Mouse (Mus musculus) spleen, postnatal 14 days (tissue): ENCODE measurements at regions not wholly inside any gene's neighbourhood (a gene's known extent, or its start where the extent isn't known, plus 50 kb on each side); places are given as distances from the start of the nearest gene placed in this dataset.
A peak's percentile ranks its signal among the peaks of the same experiment; 100 is the strongest.

Source experiments
- DNase-seq, 2 experiments: peaks; one replicate each; pipeline ENCODE4 v3.0.0; 2021 to 2022; ENCODE audit warnings: low spot score in 2 of 2

DNA sequence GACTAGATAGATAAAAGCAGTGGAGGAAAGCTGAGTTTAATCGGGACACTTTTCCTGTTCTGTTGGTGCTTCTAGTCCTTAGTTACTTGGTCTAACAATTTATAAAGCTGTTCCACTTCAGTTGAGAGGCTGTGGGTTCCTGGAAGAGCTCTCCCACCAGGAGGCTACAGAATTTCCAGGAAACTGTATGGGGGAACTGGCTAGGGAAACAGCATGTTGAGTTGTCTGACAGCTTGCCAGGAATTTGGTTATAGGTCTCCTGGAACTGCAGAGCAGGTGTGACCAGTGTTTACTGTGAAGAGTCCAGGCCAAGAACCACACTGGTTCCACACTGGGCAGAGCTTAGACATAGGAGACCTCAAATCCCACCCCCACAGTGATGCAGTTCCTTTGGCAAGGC is 65.0 kb upstream of the Pik3cg start:
- no peak for DNase-seq

DNA sequence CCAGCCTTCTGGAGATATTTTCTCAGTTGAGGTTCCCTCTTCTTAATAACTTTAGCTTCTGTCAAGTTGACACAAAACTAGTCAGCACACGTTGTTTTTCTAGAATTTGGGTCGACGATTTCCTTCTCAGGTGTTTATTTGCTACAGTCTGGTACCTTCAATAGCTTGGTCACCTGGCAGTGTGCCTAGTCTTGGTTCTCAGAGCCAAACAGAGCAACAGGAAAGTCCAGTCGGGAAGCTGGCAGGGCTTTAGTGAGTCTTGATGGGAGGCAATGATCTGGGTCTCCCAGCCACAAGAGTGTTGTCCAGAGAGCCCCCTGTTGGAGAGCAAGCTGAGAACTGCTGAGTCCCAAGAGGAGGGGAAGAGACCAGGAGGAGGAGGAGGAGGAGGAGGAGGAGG is 71.4 kb upstream of the Pik3cg start:
- DNase-seq = no peak

DNA sequence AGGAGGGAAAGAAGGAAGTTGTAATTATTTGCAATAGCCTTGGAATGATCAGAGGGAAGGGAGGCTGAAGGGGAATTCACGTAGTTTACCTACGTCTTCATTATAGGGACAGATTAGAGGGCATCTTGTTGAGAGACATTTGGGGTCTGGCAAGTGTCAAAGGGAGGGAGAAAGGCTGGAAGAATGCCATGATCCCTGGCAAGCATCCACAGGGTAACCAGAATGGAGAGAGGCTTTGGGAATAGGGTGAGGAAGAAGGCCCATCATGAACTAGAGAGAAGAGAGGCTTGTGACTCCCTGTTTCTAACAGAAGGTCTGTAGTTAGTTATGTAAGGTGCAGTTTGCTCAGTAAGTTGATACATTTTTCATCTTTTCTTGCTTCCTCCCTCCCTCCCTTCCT is 71.8 kb upstream of the Pik3cg start:
- DNase-seq = no peak

DNA sequence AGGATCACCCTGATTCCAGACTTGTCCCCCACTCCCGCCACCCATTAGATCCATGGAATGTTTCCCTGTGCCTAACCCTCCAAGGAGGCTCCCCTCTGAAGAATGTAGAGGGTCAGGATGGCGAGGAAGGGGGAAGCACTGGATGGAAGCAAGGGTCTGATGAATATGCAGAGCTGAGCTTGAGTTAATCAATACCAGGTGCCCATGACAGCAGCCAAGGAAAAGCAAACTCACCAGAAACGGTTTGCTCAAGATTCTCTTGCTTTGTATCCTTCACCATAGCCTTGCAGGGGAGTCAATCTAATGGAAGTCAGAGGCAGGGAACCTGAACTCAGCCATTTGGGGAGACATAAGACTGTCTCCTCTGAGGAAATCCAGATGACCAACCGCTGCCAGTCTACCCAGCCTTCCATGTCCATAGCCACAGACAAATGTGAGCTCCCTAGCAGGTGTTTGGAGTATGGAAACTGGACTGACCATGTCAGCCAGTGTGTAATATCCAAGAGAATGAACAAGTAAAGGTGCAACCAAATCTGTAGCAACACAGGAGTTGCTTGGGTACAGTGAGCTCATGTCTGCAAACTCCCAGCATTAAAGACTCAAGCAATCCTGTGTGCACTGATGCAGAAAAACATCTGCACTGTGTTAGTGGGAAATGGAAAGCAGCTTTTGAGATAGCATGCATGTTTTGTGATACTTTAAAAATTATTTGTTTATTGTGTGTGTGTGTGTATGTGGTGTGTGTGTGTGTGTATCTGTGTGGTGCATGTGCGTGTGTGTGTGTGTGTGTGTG is 74.1 kb upstream of the Pik3cg start:
- no peak for DNase-seq

DNA sequence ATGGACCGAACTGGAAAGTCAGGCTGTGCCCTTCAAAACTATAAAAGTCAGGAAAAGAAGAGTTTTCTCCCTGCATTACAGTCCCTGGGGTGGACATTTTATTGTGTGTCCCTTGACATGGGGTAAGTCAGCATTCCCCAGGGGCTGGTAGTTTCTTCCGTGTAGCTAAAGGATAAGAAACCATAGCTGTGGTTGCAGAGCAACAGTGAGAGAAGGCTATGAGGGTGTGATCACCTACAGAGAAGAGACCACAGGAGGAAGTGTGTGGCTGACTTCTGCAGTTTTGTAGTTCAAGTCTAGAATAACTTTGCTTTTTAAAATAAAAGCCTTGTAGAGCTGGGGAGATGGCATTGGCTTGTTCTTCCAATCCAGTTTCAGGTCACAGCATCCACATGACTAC is 76.6 kb upstream of the Pik3cg start:
- no peak for DNase-seq

DNA sequence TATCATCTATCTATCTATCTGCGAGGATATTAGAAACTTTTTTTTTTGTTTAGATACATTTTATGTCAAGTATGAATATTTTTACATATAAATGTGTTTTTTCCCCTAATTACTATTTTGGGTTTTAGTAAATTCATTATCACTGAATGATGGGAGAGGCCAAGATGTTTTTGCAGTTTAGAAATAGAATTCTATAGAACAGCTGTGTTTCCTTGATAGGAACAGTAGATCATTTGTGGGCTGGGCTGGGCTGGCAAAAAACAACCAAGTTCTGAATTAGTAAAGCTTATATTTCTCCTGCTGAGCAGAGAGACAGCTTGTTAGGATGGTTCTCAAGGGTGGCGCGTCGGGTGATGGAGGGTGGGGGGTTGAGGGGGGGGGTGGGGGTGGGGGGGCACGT is 78.2 kb upstream of the Pik3cg start:
- DNase-seq = no peak

DNA sequence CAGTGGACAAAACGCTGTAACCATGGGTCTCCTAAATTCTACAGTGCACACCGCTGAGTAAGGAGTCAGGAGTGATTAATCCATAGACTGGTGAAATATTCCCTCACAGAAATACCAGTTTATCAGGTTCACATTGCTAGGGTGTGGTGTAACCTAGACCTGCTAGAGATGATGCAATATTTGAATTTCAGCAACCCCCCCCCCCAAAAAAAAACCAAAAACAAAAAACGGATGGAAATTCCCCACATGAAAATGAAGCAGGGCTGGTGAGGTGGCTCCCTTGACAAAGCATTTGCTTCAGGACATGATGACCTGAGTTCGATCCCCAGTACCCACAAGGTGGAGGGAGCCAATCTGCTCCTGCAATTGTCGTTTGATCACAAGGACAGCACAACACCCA is 82.7 kb upstream of the Pik3cg start:
- DNase-seq = no peak

DNA sequence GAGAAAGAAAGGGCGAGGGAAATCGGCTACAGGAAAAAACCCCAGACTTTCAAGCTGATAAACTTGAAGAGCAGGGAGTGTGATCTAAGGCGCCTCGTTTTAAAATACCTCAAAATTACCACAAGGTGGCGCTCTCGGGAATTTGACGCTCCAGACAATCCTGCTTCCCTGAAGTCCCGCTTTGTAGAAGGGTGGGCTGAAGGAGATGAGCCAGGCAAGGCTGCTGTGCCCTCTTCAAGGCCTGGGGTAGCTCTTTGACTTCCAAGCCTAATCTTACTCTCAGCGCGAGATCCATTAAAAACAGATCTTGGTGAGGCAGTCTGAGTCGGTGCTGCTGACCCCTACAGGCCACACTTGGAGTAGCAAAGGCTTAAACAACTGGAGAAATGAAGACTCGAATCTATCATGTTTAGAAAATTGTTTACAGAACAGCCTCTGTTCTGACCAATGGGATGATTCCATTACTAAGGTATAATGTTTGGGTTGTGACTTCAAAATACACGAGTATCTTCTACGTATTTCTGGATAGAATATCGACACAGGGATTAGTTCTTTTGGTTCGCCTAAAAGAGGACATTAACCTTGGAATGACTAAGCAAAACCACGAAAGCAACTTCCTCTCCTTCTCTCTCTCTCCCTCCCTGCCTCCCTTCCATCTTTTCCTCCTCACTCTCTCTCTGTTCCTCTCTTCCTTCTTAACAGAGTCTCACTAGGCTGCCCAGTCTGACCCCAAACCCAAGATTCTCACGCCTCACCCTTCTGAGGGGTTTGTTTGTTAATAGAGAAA is 83.7 kb upstream of the Pik3cg start:
- peak; percentile 65 to 73 for DNase-seq

DNA sequence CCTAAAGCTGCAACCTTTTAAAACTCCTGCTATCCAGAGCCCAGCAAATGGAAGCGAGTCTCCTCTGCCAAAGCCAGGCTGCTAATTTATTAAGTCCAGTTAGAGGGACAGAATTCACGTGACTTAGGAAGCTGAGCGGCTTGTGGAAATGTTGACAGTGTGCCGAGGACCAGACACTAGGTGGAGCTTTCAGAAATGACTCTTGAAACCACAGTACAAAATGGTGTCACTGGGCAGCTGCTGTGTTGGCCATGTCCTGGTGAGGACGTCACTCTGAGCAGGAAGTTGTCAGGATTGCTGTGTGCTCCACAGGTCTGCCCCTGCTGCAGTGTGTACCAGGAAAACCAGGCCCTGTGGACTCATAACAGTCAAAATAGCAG is 84.3 kb upstream of the Pik3cg start:
- DNase-seq = peak in 1 of 2 experiments; percentile 33

DNA sequence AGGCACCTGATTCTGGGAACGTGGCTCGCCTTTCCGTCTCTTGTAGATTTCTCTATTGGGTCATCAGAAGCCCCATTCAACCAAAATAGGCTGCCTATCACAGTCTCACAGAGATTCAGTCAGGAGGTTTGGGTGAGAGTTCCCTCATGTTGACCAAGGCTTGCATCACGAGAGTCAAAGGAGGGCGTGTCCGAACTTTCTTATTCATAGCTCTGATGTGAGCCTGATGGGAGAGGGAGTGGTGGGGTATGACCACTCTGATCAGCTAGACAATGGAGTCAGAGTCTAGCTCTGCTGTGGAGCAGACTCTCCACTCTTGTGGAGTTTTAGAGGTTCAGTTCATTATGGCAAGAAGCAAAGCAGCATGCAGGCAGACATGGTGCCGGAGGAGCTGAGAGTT is 81.1 kb upstream of the Ccdc71l start:
- DNase-seq = no peak

DNA sequence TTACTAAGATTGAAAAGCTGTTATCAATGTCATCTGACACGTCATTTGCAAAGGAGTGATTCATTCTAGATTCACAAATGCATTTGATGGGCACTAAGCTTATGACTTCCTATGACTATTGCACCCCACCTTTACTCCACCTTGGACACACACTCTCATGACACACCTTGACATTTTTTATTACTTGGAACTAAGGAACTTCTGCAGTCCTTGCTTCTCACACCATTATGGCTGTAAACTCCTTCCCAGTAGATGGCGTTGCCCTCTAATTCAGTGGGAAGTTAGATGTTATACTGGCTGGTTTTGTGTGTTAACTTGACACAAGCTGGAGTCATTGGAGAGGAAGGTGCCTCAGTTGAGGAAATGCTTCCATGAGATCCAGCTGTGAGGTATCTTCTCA is 78.8 kb upstream of the Ccdc71l start:
- DNase-seq = no peak

DNA sequence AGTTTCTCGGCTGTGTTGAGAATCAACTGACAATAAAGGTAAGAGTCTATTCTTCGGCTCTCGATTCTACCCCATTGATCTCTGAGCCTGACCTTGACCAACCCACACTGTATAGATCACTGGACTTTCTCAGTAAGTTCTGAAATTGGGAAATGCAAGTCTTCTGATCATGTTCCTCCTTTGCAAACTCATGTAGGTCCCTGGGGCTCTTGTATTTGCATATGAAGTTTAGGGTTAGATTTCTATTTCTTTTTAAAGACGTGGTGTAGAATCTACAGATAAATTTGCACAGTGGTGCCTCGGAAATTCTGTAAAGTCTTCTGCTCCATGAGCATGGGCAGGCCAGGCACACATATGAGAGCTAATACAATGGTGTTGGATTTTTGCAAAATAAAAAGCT is 72.8 kb upstream of the Ccdc71l start:
- DNase-seq = no peak

DNA sequence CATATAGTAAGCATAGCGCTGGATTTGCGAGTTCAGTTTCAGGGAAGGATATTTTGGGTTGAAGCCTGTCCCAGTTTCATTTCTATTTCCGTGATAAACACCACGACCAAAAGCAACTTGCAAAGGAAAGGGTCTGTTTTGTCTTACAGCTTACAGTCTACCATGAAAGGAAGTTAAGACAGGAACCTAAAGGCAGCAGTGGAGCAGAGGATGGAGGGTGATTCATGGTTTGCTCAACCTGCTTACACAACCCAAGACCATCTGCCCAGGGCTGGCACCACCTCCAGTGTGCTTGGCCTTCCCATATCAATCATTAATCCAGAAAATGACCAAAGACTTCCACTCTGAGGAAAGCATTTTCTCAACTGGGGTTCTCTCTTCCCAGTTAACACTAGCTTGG is 72.2 kb upstream of the Ccdc71l start:
- no peak for DNase-seq

DNA sequence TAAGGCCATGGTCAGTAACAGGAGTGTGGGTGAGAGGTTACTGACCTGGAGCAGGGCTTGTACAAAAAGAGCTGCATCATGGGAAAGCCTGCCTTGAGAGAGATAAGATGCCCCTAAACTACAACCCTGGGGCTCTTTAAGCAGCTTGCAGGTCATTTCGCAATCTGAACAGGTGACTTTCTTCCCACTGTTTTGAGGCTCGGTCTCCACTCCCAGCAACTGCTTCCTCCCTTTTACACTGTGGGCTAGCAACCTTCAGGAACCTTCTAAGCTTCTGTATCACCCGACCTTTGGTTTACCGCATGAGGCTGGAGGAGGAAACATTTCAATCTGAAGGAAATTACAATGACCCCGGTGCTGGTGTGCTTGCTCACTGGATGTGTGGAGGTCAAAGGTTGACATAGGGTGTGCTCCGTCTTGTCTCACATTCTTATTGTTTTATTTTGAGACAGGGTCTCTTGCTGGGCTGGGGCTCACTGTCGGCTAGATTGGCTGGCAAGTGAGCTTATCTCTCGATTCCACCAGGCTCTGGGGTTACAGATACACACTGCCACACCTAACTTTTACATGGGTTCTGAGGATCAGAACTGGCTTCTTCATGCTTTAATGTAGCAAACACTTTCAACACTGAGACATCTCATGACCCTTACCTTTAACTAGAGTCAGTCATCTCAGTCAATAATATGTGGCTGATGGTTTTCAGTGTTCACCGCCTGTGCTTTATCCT is 71.1 kb upstream of the Ccdc71l start:
- DNase-seq = peak; percentile 42 to 64

DNA sequence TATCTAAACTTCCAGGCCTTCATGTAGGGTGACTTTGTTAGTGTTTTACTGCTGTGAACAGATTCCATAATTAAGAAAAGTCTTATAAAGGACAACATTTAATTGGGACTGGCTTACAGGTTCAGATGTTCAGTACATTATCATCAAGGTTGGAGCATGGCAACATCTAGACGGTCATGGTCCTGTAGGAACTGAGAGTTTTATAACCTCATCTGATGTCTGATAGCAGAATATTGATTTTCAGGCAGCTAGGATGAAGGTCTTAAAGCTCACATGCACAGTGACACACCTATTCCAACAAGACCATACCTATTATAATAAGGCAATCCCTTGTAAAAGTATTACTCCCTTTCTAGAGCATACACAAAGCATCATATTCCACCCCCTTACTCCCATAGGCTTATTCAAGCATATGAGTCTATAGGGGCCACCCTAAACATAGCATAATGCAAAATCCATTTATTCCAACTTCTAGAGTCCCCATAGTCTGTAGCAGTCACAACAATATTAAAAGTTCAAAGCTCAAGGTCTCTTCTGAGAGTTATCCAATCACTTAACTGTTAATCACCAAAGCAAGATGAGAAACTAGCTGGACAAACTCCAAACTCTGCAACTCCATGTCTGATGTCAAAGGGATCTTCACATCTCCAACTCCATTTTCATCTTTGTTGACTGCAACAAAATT is 63.3 kb upstream of the Ccdc71l start:
- DNase-seq = no peak
